Mouse (Mus musculus) kidney, adult 2 months (tissue): ENCODE data around the gene Gna13. TPM values are rescaled to one million over a fixed set of nuclear protein-coding genes. Genes with fewer than 3 reads are reported as not detected.

ENCODE experiments used
- DNase-seq: peaks from one replicate; pipeline ENCODE4 v3.0.0; 2021
- H3K27ac ChIP-seq: fragments of 200-500 bp; 2 replicates; pipeline ENCODE4 v1.5.1; 2012; ENCODE audit warnings: low read depth, low read length, control low read depth, inconsistent platforms; ENCODE audit not compliant: insufficient read depth
- H3K27me3 ChIP-seq: fragments of 200-500 bp; replicated peaks from 2 replicates; pipeline ENCODE4 v1.6.1; 2012; ENCODE audit warnings: mild to moderate bottlenecking, moderate library complexity, low read length, inconsistent platforms; ENCODE audit not compliant: control insufficient read depth, insufficient read depth
- H3K36me3 ChIP-seq: fragments of 200-500 bp; 2 replicates; pipeline ENCODE4 v1.6.1; 2012; ENCODE audit warnings: mild to moderate bottlenecking, moderate library complexity, low read length, inconsistent platforms; ENCODE audit not compliant: control insufficient read depth, insufficient read depth
- H3K4me1 ChIP-seq: fragments of 200-500 bp; 2 replicates; pipeline ENCODE4 v1.6.1; 2011; ENCODE audit warnings: low read length; ENCODE audit not compliant: control insufficient read depth, insufficient read depth
- H3K4me3 ChIP-seq: fragments of 200-500 bp; 2 replicates; pipeline ENCODE4 v1.5.1; 2011; ENCODE audit warnings: mild to moderate bottlenecking, low read depth, low read length, control low read depth; ENCODE audit not compliant: insufficient read depth
- CTCF ChIP-seq: fragments of 200-500 bp; conservative IDR thresholded peaks from 2 replicates; pipeline ENCODE4 v1.5.1; 2011; ENCODE audit warnings: low read depth, mild to moderate bottlenecking, control low read depth, low read length, moderate library complexity, mixed read lengths; ENCODE audit not compliant: insufficient read depth, insufficient read length
- POLR2A ChIP-seq: fragments of 200-500 bp; IDR thresholded peaks from one replicate; pipeline ENCODE4 v1.6.1; 2011; ENCODE audit warnings: low read depth, low read length, control low read depth
- WGBS: fragments of 180-500 bp; shearing (Covaris S2); methylation state at CpG from one replicate; pipeline ENCODE4 v1.1.7; 2018; 5-methylcytosine and 5-hydroxymethylcytosine counted together
- polyA plus RNA-seq: library from polyadenylated mRNA; depleted of rRNA; stranded (reverse); fragments of >200 nt; gene quantifications from 2 replicates; pipeline ENCODE4 v1.2.3, GENCODE M21; 2012

Gene Gna13
- polyA plus RNA-seq, 1 experiment: 26.6 TPM

DNA sequence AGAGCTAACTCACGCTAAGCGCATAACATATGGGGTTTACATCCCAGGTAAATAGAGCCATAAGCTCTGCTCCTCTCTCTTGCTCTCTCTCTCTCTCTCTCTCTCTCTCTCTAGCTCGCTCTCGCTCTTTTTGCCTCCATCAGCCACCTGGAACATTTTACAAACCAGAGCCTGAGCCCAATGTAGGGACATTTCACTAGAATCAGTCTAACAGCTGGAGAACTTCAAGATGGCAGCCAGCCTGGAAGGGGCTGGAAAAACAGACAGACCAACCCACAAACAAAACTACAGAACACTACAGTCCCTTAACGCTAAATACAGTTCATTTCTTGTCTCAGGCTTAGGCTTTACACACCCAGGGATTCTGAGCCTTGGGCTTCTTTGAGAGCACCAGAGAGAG lies 5.5 kb upstream of the Gna13 start:
- H3K4me3 ChIP-seq: no peak overlapping the region
- no peaks in the 10 kb centered on the region for H3K27me3 ChIP-seq
- no peak overlapping the region for H3K27ac ChIP-seq
- WGBS: 78% methylated on average over 5 of the region's 5 CpGs
- peaks cover 19% of the 10 kb centered on the region; the same call in 1 of the 2 replicates for H3K4me1 ChIP-seq
- H3K36me3 ChIP-seq: no peaks in the 10 kb centered on the region
- TF ChIP-seq CTCF (no peak), POLR2A (no peak)
- DNase-seq: no peak

DNA sequence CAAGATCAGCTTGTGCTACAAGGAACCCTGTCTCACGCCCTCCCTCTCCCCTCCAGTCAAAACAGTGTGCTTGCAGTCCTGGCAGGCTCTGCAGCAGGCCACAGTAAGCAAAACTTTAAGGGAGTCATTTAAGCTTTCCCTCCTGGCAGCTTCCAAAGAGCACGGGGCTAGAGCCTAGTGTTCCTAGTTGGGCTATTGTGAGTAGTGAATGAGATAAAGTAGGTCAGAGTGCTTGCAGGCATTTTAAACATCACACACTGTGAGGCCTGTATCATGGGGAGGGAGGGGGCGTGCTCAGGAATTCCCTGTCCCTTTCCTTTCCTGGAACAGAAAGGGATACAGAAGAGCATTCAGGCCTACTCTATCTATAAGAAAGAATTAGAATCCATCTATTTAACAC lies 4.1 kb upstream of the Gna13 start:
- Histone ChIP-seq H3K4me1 (peaks cover 19% of the 10 kb centered on the region; the same call in 1 of the 2 replicates), H3K36me3 (no peaks in the 10 kb centered on the region), H3K27ac (no peak overlapping the region), H3K27me3 (no peaks in the 10 kb centered on the region), H3K4me3 (no peak overlapping the region)
- no peak for DNase-seq
- WGBS: 54% methylated on average over 3 of the region's 3 CpGs
- TF ChIP-seq POLR2A (no peak), CTCF (no peak)

GRCm38 (mm10) chr11:109359043-109359752 lies 3.4 kb upstream of the Gna13 start:
- 64% methylated on average over 13 of the region's 13 CpGs for WGBS
- H3K36me3 ChIP-seq: no peaks in the 10 kb centered on the region
- H3K27me3 ChIP-seq: no peaks in the 10 kb centered on the region
- peaks cover 19% of the 10 kb centered on the region; the same call in 1 of the 2 replicates for H3K4me1 ChIP-seq
- no peak for DNase-seq
- TF ChIP-seq CTCF (no peak), POLR2A (no peak)
- H3K27ac ChIP-seq: no peak overlapping the region
- H3K4me3 ChIP-seq: no peak overlapping the region

DNA sequence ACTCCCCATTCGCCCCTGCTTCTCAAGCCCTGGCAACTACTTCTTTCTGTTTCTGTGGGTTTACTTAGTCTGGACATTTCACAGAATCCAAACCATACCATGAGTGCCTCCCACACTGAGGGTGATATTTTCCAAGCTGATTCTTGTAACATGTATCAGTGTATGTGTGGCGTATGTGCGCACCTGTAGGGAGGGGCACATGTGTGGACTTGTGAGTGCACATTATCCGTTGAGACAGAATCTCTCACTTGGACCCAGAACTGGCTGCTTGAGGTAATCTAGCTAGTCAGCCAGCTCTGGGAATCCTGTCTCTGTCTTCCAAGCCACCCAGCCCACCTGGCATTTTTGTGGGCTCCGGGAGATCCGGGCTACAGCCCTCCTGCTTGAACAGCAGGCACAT lies 2.5 kb upstream of the Gna13 start:
- 84% methylated on average over 6 of the region's 6 CpGs for WGBS
- H3K27me3 ChIP-seq: no peaks in the 10 kb centered on the region
- H3K27ac ChIP-seq: peak overlapping the region; percentile 20; the same call in 1 of the 2 replicates

DNA sequence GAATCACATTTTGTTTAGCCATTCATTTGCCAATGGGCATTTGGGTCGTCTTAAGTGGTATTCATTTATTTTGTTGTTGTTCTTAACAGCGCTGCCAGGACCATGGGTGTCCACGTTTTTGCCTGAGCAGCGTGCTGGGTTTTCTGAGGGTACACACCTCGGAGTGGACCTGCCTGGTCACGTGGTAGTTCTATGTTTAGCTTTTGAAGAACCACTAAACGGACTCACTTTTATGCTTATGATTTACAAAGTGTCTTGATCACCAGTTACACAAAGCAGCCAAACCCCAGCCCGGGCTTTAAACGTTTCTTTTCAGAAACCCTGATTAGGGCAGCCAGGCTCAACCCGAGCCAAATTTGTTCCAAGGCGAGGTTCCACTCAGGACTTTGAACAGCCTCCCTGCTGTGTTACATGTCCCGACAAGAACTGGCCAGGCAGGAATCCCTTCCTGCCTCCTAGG lies 2.0 kb upstream of the Gna13 start:
- peak; percentile 79 for DNase-seq
- peaks cover 25% of the 10 kb centered on the region; the same call in 1 of the 2 replicates for H3K4me1 ChIP-seq
- H3K4me3 ChIP-seq: no peak overlapping the region
- H3K36me3 ChIP-seq: no peaks in the 10 kb centered on the region
- peak overlapping the region; percentile 20; the same call in 1 of the 2 replicates for H3K27ac ChIP-seq
- no peak for TF ChIP-seq POLR2A
- no peak for TF ChIP-seq CTCF
- no peaks in the 10 kb centered on the region for H3K27me3 ChIP-seq
- WGBS: 55% methylated on average over 12 of the region's 12 CpGs

More for the DNA sequence above, 2.5 kb upstream of the Gna13 start:
- DNase-seq: no peak
- H3K4me1 ChIP-seq: peaks cover 22% of the 10 kb centered on the region; the same call in 1 of the 2 replicates
- TF ChIP-seq POLR2A: no peak
- TF ChIP-seq CTCF: no peak
- no peaks in the 10 kb centered on the region for H3K36me3 ChIP-seq
- no peak overlapping the region for H3K4me3 ChIP-seq

DNA sequence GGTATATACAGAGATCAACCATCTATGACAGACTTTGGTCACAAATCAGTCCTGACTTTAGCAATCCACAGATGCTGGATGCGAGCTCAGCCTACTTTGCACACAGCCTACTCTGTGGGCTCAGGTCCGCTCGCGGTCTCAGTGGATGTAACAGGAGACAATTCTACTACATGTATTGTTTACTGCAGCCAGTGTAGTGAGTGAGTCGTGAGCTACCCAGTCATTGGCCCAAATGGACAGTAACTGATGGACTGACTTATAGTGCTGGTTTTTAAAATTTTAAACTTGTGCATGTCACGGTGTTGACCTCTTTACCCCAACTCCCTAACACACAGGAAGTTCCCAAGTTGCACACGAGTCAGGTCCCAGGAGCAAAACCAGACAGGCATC lies 1.4 kb upstream of the Gna13 start:
- Histone ChIP-seq H3K4me3 (peak overlapping the region; percentile 82; the same call in 1 of the 2 replicates), H3K36me3 (no peaks in the 10 kb centered on the region), H3K27ac (peak overlapping the region; percentile 97), H3K27me3 (no peaks in the 10 kb centered on the region), H3K4me1 (peaks cover 22% of the 10 kb centered on the region; the same call in 1 of the 2 replicates)
- no peak for DNase-seq
- no peak for TF ChIP-seq POLR2A
- TF ChIP-seq CTCF: no peak
- 60% methylated on average over 7 of the region's 7 CpGs for WGBS

GRCm38 (mm10) chr11:109361631-109362462 lies 784 bp upstream of the Gna13 start:
- Histone ChIP-seq H3K27ac (peak overlapping the region; percentile 97), H3K4me1 (peaks cover 23% of the 10 kb centered on the region), H3K36me3 (no peaks in the 10 kb centered on the region; the same call in 1 of the 2 replicates), H3K4me3 (peak overlapping the region; percentile 82), H3K27me3 (no peaks in the 10 kb centered on the region)
- TF ChIP-seq POLR2A (no peak), CTCF (no peak)
- 3% methylated on average over 27 of the region's 27 CpGs for WGBS
- peak; percentile 60 for DNase-seq
